11 mouse cellular contexts compared by ENCODE assay signal in the genomic region with DNA sequence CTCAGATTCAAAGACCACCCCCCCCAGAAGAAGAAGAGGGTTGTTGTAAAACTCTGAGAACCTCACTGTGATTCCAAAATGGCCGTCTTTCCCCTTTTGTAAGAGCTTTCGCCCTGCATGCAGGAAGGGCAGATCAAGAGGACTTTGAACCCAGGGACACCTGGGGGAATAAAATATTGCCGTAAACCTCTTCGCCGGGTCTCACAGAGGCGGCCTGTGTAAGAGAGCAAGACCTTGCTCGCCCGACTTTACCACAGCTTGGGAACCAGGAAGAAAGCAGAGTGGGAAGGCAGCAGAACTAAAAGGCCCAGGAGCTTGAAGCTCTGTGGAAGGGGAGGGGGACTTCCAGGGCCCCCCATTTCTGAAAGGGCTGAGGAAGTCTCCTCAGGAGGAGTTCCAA. TPM values are rescaled to one million over a fixed set of nuclear protein-coding genes. Genes with fewer than 3 reads are reported as not detected.
DNase-seq lines count a peak whose midpoint lies in the region; ATAC-seq lines count a peak whose summit lies in the region.
"Had no signal": no experiment of that assay in that cellular context is flagged by ENCODE, and none has a peak within 500 bp of the region (broad histone marks: within the 10 kb centered on the region; RNA-seq: fewer than 3 reads in every experiment).

No protein-coding gene starts in this region.

- H3K9ac ChIP-seq in heart, embryonic 14.5 days (ENCODE audit: low read length) = peak overlapping the region; percentile 25
- peak overlapping the region; percentile 40; the same call in 1 of the 2 replicates for H3K9ac ChIP-seq in lung, embryonic 16.5 days (ENCODE audit: low read length)
- peak overlapping the region; percentile 30; the same call in 1 of the 2 replicates for H3K9ac ChIP-seq in intestine, embryonic 15.5 days
- H3K9ac ChIP-seq in stomach, embryonic 16.5 days (ENCODE audit: low read length) = peak overlapping the region; percentile 65

- peaks cover 34 to 36% of the 10 kb centered on the region in 2 experiments for H3K4me1 ChIP-seq in heart, embryonic 14.5 days (ENCODE audit: control insufficient read depth in 2 of 2, insufficient read depth in 2 of 2, low read length in 2 of 2)
- peaks cover 25% of the 10 kb centered on the region for H3K4me1 ChIP-seq in lung, embryonic 16.5 days (replicated peaks; ENCODE audit: control insufficient read depth, insufficient read depth, low read length)
- peaks cover 40% of the 10 kb centered on the region for H3K4me1 ChIP-seq in intestine, embryonic 15.5 days (replicated peaks)
- H3K4me1 ChIP-seq in stomach, embryonic 16.5 days (ENCODE audit: control insufficient read depth, insufficient read depth, low read length) = peaks cover 36% of the 10 kb centered on the region

- ATAC-seq in heart, embryonic 14.5 days (ENCODE audit: insufficient number of reproducible peaks, insufficient read depth, low FRiP score, low read depth) = no peak
- no peak for ATAC-seq in lung, embryonic 16.5 days (ENCODE audit: low read depth)
- peak; percentile 68 for ATAC-seq in intestine, embryonic 15.5 days
- no peak for ATAC-seq in stomach, embryonic 16.5 days (ENCODE audit: insufficient read depth, low FRiP score)

- H3K9me3 ChIP-seq in heart, embryonic 14.5 days (ENCODE audit: control insufficient read depth, low read length) = 0 out of 2 replicates have a peak, but pooled peaks cover 5% of the 10 kb centered on the region
- H3K9me3 ChIP-seq in lung, embryonic 16.5 days (ENCODE audit: control insufficient read depth, low read length) = peaks cover 4% of the 10 kb centered on the region
- H3K9me3 ChIP-seq in intestine, embryonic 15.5 days = no peaks in the 10 kb centered on the region
- H3K9me3 ChIP-seq in stomach, embryonic 16.5 days (replicated peaks; ENCODE audit: control insufficient read depth, low read length) = 0 out of 2 replicates have a peak, but pooled peaks cover 6% of the 10 kb centered on the region

- no peak for DNase-seq in heart, postnatal 4 days
- DNase-seq in lung, postnatal 10 days = no peak
- DNase-seq in cerebellum, postnatal 4 days (ENCODE audit: low spot score in 2 of 2) = no peak
- no peak for DNase-seq in ovary, postnatal 14 days (ENCODE audit: low spot score)
- DNase-seq: cerebellum, postnatal 14 days; kidney, adult 11 months; left cerebral cortex, postnatal 4 days had no signal

- H3K36me3 ChIP-seq in heart, embryonic 14.5 days (ENCODE audit: control insufficient read depth, insufficient read depth, low read length) = no peaks in the 10 kb centered on the region
- H3K36me3 ChIP-seq in lung, embryonic 16.5 days (ENCODE audit: control insufficient read depth, insufficient read depth, low read length) = no peaks in the 10 kb centered on the region
- no peaks in the 10 kb centered on the region for H3K36me3 ChIP-seq in intestine, embryonic 15.5 days
- H3K36me3 ChIP-seq in stomach, embryonic 16.5 days (ENCODE audit: control insufficient read depth, insufficient read depth, low read length) = no peaks in the 10 kb centered on the region

- H3K4me3 ChIP-seq in heart, embryonic 14.5 days (ENCODE audit: control insufficient read depth in 1 of 2, insufficient read depth in 1 of 2, low read depth in 1 of 2, low read length in 2 of 2) = no peak overlapping the region
- H3K4me3 ChIP-seq in lung, embryonic 16.5 days (ENCODE audit: low read length) = no peak overlapping the region
- H3K4me3 ChIP-seq in intestine, embryonic 15.5 days (replicated peaks) = no peak overlapping the region
- H3K4me3 ChIP-seq in stomach, embryonic 16.5 days (replicated peaks; ENCODE audit: low read length) = no peak overlapping the region

- H3K27ac ChIP-seq in heart, embryonic 14.5 days (replicated peaks in 1 of 2; ENCODE audit: control insufficient read depth in 1 of 2, insufficient read depth in 1 of 2, low read depth in 2 of 2, low read length in 2 of 2) = peak overlapping the region; percentile 19 to 54; a peak in 3 of 4 replicates
- peak overlapping the region; percentile 58 for H3K27ac ChIP-seq in lung, embryonic 16.5 days (ENCODE audit: low read length)
- H3K27ac ChIP-seq in intestine, embryonic 15.5 days = peak overlapping the region; percentile 97
- H3K27ac ChIP-seq in stomach, embryonic 16.5 days (ENCODE audit: low read length) = peak overlapping the region; percentile 94

- 88% methylated on average over 8 of the region's 8 CpGs for WGBS in heart, embryonic 14.5 days
- 76% methylated on average over 8 of the region's 8 CpGs for WGBS in lung, embryonic 16.5 days
- WGBS in intestine, embryonic 15.5 days = 46% methylated on average over 8 of the region's 8 CpGs
- 56% methylated on average over 8 of the region's 8 CpGs for WGBS in stomach, embryonic 16.5 days

- H3K27me3 ChIP-seq in heart, embryonic 14.5 days (ENCODE audit: control insufficient read depth, insufficient read depth, low read length) = no peaks in the 10 kb centered on the region
- H3K27me3 ChIP-seq in lung, embryonic 16.5 days (ENCODE audit: control insufficient read depth, insufficient read depth, low read depth, low read length) = no peaks in the 10 kb centered on the region
- H3K27me3 ChIP-seq in intestine, embryonic 15.5 days (replicated peaks) = no peaks in the 10 kb centered on the region
- H3K27me3 ChIP-seq in stomach, embryonic 16.5 days (ENCODE audit: control insufficient read depth, insufficient read depth, low read length) = no peaks in the 10 kb centered on the region

- no peak overlapping the region for H3K4me2 ChIP-seq in heart, embryonic 14.5 days (ENCODE audit: low read length)
- no peak overlapping the region for H3K4me2 ChIP-seq in lung, embryonic 16.5 days (ENCODE audit: low read depth, low read length)
- peak overlapping the region; percentile 49 for H3K4me2 ChIP-seq in intestine, embryonic 15.5 days (replicated peaks)
- peak overlapping the region; percentile 26 for H3K4me2 ChIP-seq in stomach, embryonic 16.5 days (ENCODE audit: low read depth, low read length)

RNA-seq across cellular contexts. Expression of a gene that starts 34.0 kb away (rescaled TPM):
- 9.4 and 10.0 TPM in 2 replicates for polyA plus RNA-seq in heart, embryonic 14.5 days (2014; fragmentation: Nextera tagmentation; extraction: Ambion mirVana)
- 1 to 10 TPM; 3.7 to 3.9 TPM for total RNA-seq in heart, postnatal 4 days (2021)
- polyA plus RNA-seq in lung, embryonic 16.5 days (2015; fragmentation: Nextera tagmentation; extraction: Ambion mirVana) = 13.8 and 14.0 TPM in 2 replicates
- polyA plus RNA-seq in intestine, embryonic 15.5 days (2015; fragmentation: Nextera tagmentation; extraction: Ambion mirVana) = 17.0 and 17.2 TPM in 2 replicates
- polyA plus RNA-seq in stomach, embryonic 16.5 days (2015; fragmentation: Nextera tagmentation; extraction: Ambion mirVana) = 11.7 and 12.0 TPM in 2 replicates

RNA-seq across cellular contexts. Expression of a gene that starts 43.4 kb away (rescaled TPM):
- 60.4 and 64.4 TPM in 2 replicates for polyA plus RNA-seq in heart, embryonic 14.5 days (2014; fragmentation: Nextera tagmentation; extraction: Ambion mirVana)
- 100 to 1,000 TPM; 132 to 136 TPM for total RNA-seq in heart, postnatal 4 days (2021)
- polyA plus RNA-seq in lung, embryonic 16.5 days (2015; fragmentation: Nextera tagmentation; extraction: Ambion mirVana) = 66.2 and 72.0 TPM in 2 replicates
- 53.6 and 55.2 TPM in 2 replicates for polyA plus RNA-seq in intestine, embryonic 15.5 days (2015; fragmentation: Nextera tagmentation; extraction: Ambion mirVana)
- 49.4 and 53.4 TPM in 2 replicates for polyA plus RNA-seq in stomach, embryonic 16.5 days (2015; fragmentation: Nextera tagmentation; extraction: Ambion mirVana)

Comparison
In these comparisons a context has a peak if more than half of its experiments do, and no peak if none do; other contexts are left out.
1. H3K27ac ChIP-seq: peak in every context shown above with its lines; median percentile 97 in intestine, embryonic 15.5 days; 94 in stomach, embryonic 16.5 days; 58 in lung, embryonic 16.5 days; 36 in heart, embryonic 14.5 days.
2. H3K4me2 ChIP-seq: peak in intestine, embryonic 15.5 days (single experiment) and stomach, embryonic 16.5 days (single experiment); none in heart, embryonic 14.5 days (single experiment) and lung, embryonic 16.5 days (single experiment).
3. Peak in every context shown above with its lines, with median percentiles within 50 percentile points of each other: H3K9ac ChIP-seq.